Mouse (Mus musculus) monocyte, adult 5-6 weeks (primary cell): Measurements from ENCODE around the gene Coq6. TPM values are rescaled to one million over a fixed set of nuclear protein-coding genes. Genes with fewer than 3 reads are reported as not detected.

Experiments used
- total RNA-seq: library from RNA; stranded (forward); fragments of 200-1000, 200-491, 200-594 nt; gene quantifications from 3 replicates; pipeline ENCODE4 v1.2.3, GENCODE M21; 2017

The Coq6 gene
- total RNA-seq, 1 experiment from 2014 or later: 9.8 TPM

Other genes starting within 250 kb of the Coq6 start
- gene Dnal1, start 247.3 kb upstream of the Coq6 start, total RNA-seq: 0.19 to 0.32 TPM in 2 of 3 replicates, not detected in the other
- 0.78 to 3.5 TPM in 2 of 3 replicates, not detected in the other for gene Pnma1, start 213.2 kb upstream of the Coq6 start, total RNA-seq
- 21.6 to 42.4 TPM (median 28.2 TPM) in 3 replicates for gene Elmsan1, start 142.8 kb upstream of the Coq6 start, total RNA-seq
- gene Ptgr2, start 76.4 kb upstream of the Coq6 start, total RNA-seq: 50.7 to 64.4 TPM (median 56.7 TPM) in 3 replicates
- 37.1 to 48.0 TPM (median 46.0 TPM) in 3 replicates for gene Zfp410, start 44.8 kb upstream of the Coq6 start, total RNA-seq
- gene Fam161b, start 176 bp downstream of the Coq6 start, total RNA-seq: 0.29 to 0.32 TPM in 2 of 3 replicates, not detected in the other
- 7.0 to 10.6 TPM (median 8.4 TPM) in 3 replicates for gene Entpd5, start 47.4 kb downstream of the Coq6 start, total RNA-seq
- gene Bbof1, start 47.4 kb downstream of the Coq6 start, total RNA-seq: 0.75 to 0.87 TPM in 2 of 3 replicates, not detected in the other
- gene Rnf113a2, start 55.5 kb downstream of the Coq6 start, total RNA-seq: 66.2 to 82.0 TPM (median 67.1 TPM) in 3 replicates
- gene Aldh6a1, start 89.3 kb downstream of the Coq6 start, total RNA-seq: 3.8 to 6.3 TPM (median 4.5 TPM) in 3 replicates
- 21.2 to 23.0 TPM (median 21.7 TPM) in 3 replicates for gene Lin52, start 89.8 kb downstream of the Coq6 start, total RNA-seq
- not detected in 3 replicates for gene Vsx2, start 208.1 kb downstream of the Coq6 start, total RNA-seq